Comparison of ENCODE assay signal across 20 mouse cellular contexts in genomic region chr5:123995388-123995787, GRCm38 (mm10).
"Had no signal": no experiment of that assay in that cellular context is flagged by ENCODE, and none has a peak within 500 bp of the region (broad histone marks: within the 10 kb centered on the region; RNA-seq: fewer than 3 reads in every experiment).

No protein-coding gene starts in this region.

- H3K9ac ChIP-seq: kidney, embryonic 15.5 days; limb, embryonic 12.5 days; limb, embryonic 15.5 days; lung, embryonic 15.5 days; midbrain, embryonic 13.5 days; neural tube, embryonic 13.5 days; stomach, embryonic 15.5 days had no signal

- H3K4me3 ChIP-seq: kidney, embryonic 15.5 days; left cerebral cortex, adult 2 months; limb, embryonic 12.5 days; limb, embryonic 15.5 days; lung, embryonic 15.5 days; megakaryocyte, embryonic 14.5 days; midbrain, embryonic 10.5 days; midbrain, embryonic 13.5 days; myocyte; neural tube, embryonic 13.5 days; stomach, embryonic 15.5 days had no signal

- H3K27ac ChIP-seq: kidney, embryonic 15.5 days; left cerebral cortex, adult 2 months; limb, embryonic 12.5 days; limb, embryonic 15.5 days; lung, embryonic 15.5 days; midbrain, embryonic 13.5 days; neural tube, embryonic 13.5 days; stomach, embryonic 15.5 days had no signal

- H3K4me1 ChIP-seq: limb, embryonic 12.5 days had no signal

- H3K9me3 ChIP-seq: kidney, embryonic 15.5 days; limb, embryonic 12.5 days; limb, embryonic 15.5 days; lung, embryonic 15.5 days; megakaryocyte, embryonic 14.5 days; midbrain, embryonic 10.5 days; midbrain, embryonic 13.5 days; neural tube, embryonic 13.5 days; stomach, embryonic 15.5 days had no signal

- H3K36me3 ChIP-seq: lung, embryonic 15.5 days; midbrain, embryonic 10.5 days; stomach, embryonic 15.5 days had no signal

- DNase-seq: kidney, adult 11 months; kidney, adult 8-10 months; layer of hippocampus, postnatal 36 days; lung, adult 18-20 months; retina, postnatal 1 day; right cerebral cortex, postnatal 25 days; spleen, adult 18-20 months; thymus, adult 18-20 months had no signal

- H3K27me3 ChIP-seq: kidney, embryonic 15.5 days; limb, embryonic 12.5 days; limb, embryonic 15.5 days; lung, embryonic 15.5 days; stomach, embryonic 15.5 days had no signal

- ATAC-seq: midbrain, embryonic 13.5 days; midbrain, embryonic 16.5 days had no signal

- H3K4me2 ChIP-seq: kidney, embryonic 15.5 days; limb, embryonic 12.5 days; limb, embryonic 15.5 days; lung, embryonic 15.5 days; midbrain, embryonic 13.5 days; neural tube, embryonic 13.5 days; stomach, embryonic 15.5 days had no signal
